Mouse (Mus musculus) heart, adult 2 months (tissue): ENCODE data around the gene Aasdhppt.

Source experiments
- CTCF ChIP-seq: fragments of 200-600 bp; IDR thresholded peaks from 2 replicates; pipeline ENCODE4 v1.8.1; 2022; ENCODE audit warnings: antibody characterized with exemption, mild to moderate bottlenecking, moderate library complexity
- EP300 ChIP-seq: fragments of 200-500 bp; IDR thresholded peaks from 2 replicates; pipeline ENCODE4 v1.6.1; 2011; ENCODE audit warnings: low read depth, low read length, control low read depth; ENCODE audit not compliant: insufficient read depth
- POLR2A ChIP-seq: fragments of 200-500 bp; IDR thresholded peaks from 2 replicates; pipeline ENCODE4 v1.6.1; 2011; ENCODE audit warnings: mild to moderate bottlenecking, low read depth, low read length, control low read depth; ENCODE audit not compliant: insufficient read depth

GRCm38 (mm10) chr9:4311162-4311561 lies 1.9 kb upstream of the Aasdhppt start:
- TF ChIP-seq CTCF, result peak; percentile 18; the same call in 1 of the 2 replicates
- no peak for TF ChIP-seq POLR2A
- no peak for TF ChIP-seq EP300
